Mouse (Mus musculus) heart, adult 2 months (tissue): ENCODE results near the gene Ptprd. TPM values are rescaled to one million over a fixed set of nuclear protein-coding genes. Genes with fewer than 3 reads are reported as not detected.

Source experiments
- DNase-seq, 2 experiments: peaks; one replicate each; pipeline ENCODE4 v3.0.0; 2021
- H3K27ac ChIP-seq: fragments of 200-600 bp; 2 replicates; pipeline ENCODE4 v1.8.1; 2022
- H3K27me3 ChIP-seq: fragments of 200-500 bp; 2 replicates; pipeline ENCODE4 v1.6.1; 2012; ENCODE audit warnings: mild to moderate bottlenecking, low read length, inconsistent platforms, mixed read lengths; ENCODE audit not compliant: control insufficient read depth, insufficient read depth
- H3K36me3 ChIP-seq: fragments of 200-500 bp; 2 replicates; pipeline ENCODE4 v1.6.1; 2012; ENCODE audit warnings: low read length, inconsistent platforms; ENCODE audit not compliant: control insufficient read depth, insufficient read depth
- H3K4me1 ChIP-seq: fragments of 200-500 bp; 2 replicates; pipeline ENCODE4 v1.6.1; 2011; ENCODE audit warnings: low read length; ENCODE audit not compliant: control insufficient read depth, insufficient read depth
- H3K4me3 ChIP-seq: fragments of 200-600 bp; 2 replicates; pipeline ENCODE4 v1.8.1; 2022
- H3K79me2 ChIP-seq: fragments of 200-500 bp; replicated peaks from 2 replicates; pipeline ENCODE4 v1.6.1; 2012; ENCODE audit warnings: mild to moderate bottlenecking, inconsistent platforms, low read length, moderate library complexity, mixed read lengths; ENCODE audit not compliant: control insufficient read depth, insufficient read depth
- H3K9ac ChIP-seq: fragments of 200-500 bp; 2 replicates; pipeline ENCODE4 v1.6.1; 2012; ENCODE audit warnings: low read depth, mild to moderate bottlenecking, control low read depth, inconsistent platforms, low read length, mixed read lengths
- CTCF ChIP-seq: fragments of 200-600 bp; IDR thresholded peaks from 2 replicates; pipeline ENCODE4 v1.8.1; 2022; ENCODE audit warnings: antibody characterized with exemption, mild to moderate bottlenecking, moderate library complexity
- EP300 ChIP-seq: fragments of 200-500 bp; IDR thresholded peaks from 2 replicates; pipeline ENCODE4 v1.6.1; 2011; ENCODE audit warnings: low read depth, low read length, control low read depth; ENCODE audit not compliant: insufficient read depth
- POLR2A ChIP-seq: fragments of 200-500 bp; IDR thresholded peaks from 2 replicates; pipeline ENCODE4 v1.6.1; 2011; ENCODE audit warnings: mild to moderate bottlenecking, low read depth, low read length, control low read depth; ENCODE audit not compliant: insufficient read depth
- WGBS: fragments of 180-500 bp; shearing (Covaris S2); methylation state at CpG from one replicate; pipeline ENCODE4 v1.1.7; 2018; 5-methylcytosine and 5-hydroxymethylcytosine counted together
- intact Hi-C: fragments of 180-260 bp; cut with DNase I; formaldehyde crosslinking; loops from one replicate; pipeline ENCODE4 v1.15.1; 2025
- polyA plus RNA-seq: library from polyadenylated mRNA; depleted of rRNA; stranded (reverse); fragments of >200 nt; gene quantifications from 2 replicates; pipeline ENCODE4 v1.2.3, GENCODE M21; 2012
- total RNA-seq, 2 experiments: library from RNA; stranded (reverse); gene quantifications; 2 replicates each; pipeline ENCODE4 v1.2.3; 2021

Gene Ptprd
- total and polyA plus RNA-seq, 3 experiments: 2.7 to 7.0 (median 5.3) TPM

DNA sequence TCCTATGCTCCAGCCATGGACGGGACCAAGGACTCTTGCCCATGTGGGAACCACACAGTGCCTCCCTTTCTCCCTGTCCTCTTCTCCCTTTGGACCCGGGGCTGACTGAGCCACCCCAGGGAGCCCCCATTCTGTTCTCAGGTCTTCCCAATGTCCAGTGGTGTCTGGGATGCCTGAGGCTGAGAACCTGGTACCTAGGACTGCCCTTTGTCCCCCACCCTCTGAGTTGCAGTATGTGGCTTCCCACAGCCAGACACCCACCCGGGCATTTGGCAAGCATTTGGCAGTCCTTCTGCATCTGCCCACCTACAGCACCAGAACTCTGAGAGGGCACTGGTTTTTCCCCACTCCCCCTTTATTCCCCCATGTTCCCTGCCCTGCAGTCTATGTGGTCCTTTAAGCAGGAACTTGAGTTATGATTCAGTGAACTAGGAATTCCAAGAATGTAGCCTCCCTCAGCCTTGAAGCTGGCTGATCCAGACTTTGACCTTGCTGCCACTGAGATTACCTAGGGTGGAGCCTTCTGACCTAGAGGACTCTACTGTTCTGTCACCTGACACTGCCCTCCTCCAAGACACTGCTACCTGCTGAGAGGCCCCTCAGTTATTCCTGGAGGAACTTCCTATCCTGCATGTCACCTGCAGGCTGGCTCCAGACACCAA is 901.5 kb downstream of the Ptprd start:
- no peaks in the 10 kb centered on the region for H3K79me2 ChIP-seq
- 77% methylated on average over 3 of the region's 3 CpGs for WGBS
- intact Hi-C loops: no loop called here
- H3K4me1 ChIP-seq: no peaks in the 10 kb centered on the region
- TF ChIP-seq EP300: no peak
- TF ChIP-seq CTCF: no peak
- TF ChIP-seq POLR2A: no peak
- H3K27ac ChIP-seq: no peak overlapping the region
- no peak overlapping the region for H3K4me3 ChIP-seq
- H3K27me3 ChIP-seq: no peaks in the 10 kb centered on the region
- no peak overlapping the region for H3K9ac ChIP-seq
- DNase-seq: no peak
- H3K36me3 ChIP-seq: no peaks in the 10 kb centered on the region

DNA sequence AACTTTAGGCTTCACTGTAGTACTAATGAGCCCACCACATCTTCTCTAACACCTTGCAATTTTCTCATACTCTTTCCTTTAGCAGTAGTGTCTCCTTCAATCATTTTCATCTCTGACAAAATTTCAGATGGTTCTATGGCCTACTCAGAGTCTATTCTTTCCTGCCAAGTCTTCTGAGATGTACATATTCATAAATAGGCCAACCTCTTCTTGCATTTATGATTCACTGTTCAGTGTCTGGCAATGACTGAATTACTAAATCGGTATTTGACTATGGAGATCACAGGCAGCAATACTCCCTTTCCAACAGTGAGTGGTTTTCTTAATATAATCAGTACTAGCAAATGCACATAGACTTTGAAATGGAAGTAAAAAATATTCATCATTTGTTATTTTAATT is 928.3 kb downstream of the Ptprd start:
- TF ChIP-seq CTCF: no peak
- no peak for TF ChIP-seq EP300
- no peak for TF ChIP-seq POLR2A
- Histone ChIP-seq H3K27ac (no peak overlapping the region), H3K36me3 (no peaks in the 10 kb centered on the region), H3K4me1 (no peaks in the 10 kb centered on the region), H3K79me2 (no peaks in the 10 kb centered on the region), H3K4me3 (no peak overlapping the region), H3K27me3 (no peaks in the 10 kb centered on the region), H3K9ac (no peak overlapping the region)
- DNase-seq: no peak
- WGBS: 89% methylated on average over 1 of the region's 1 CpGs
- intact Hi-C loops: no loop called here

DNA sequence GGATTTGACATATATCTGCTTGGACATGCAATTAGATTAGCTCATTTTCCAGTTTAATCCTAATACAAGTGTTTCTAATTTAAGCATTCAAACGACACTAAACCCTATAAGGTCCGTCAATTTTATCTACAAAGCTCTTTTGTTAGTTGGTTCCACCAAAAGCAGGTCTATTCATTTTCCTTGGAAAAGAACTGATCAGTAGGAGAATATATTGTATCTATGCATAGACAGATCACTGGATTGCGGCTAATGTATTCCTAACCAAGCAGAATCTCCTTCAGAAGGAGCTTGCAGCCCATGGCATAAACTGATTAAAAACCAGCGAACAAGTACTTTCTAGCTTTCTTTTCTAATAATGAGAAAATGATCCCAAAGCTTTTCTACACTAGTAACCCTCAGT is 933.8 kb downstream of the Ptprd start:
- no peaks in the 10 kb centered on the region for H3K36me3 ChIP-seq
- H3K9ac ChIP-seq: no peak overlapping the region
- H3K79me2 ChIP-seq: no peaks in the 10 kb centered on the region
- no peaks in the 10 kb centered on the region for H3K4me1 ChIP-seq
- no peak overlapping the region for H3K4me3 ChIP-seq
- DNase-seq: no peak
- no peaks in the 10 kb centered on the region for H3K27me3 ChIP-seq
- TF ChIP-seq POLR2A: no peak
- no peak for TF ChIP-seq EP300
- TF ChIP-seq CTCF: no peak
- 68% methylated on average over 4 of the region's 4 CpGs for WGBS
- H3K27ac ChIP-seq: no peak overlapping the region
- intact Hi-C loops: no loop called here

DNA sequence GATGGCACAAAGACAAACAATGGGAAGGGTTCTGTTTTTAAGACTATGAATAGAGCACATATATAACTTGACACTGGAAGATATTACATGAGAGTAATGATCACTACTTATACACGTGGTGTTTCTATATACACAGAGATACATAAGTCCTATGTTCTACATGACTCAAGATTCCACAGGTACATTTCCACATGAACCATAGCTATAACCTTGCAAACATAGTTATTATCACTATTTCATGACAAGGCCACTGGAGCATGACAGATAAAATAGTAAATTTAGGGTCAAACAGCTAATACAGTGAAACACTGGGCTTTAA is 951.8 kb downstream of the Ptprd start:
- intact Hi-C loops: no loop called here
- no peak for DNase-seq
- Histone ChIP-seq H3K27me3 (no peaks in the 10 kb centered on the region), H3K36me3 (no peaks in the 10 kb centered on the region), H3K4me1 (no peaks in the 10 kb centered on the region), H3K27ac (no peak overlapping the region), H3K4me3 (no peak overlapping the region), H3K79me2 (no peaks in the 10 kb centered on the region), H3K9ac (no peak overlapping the region)
- WGBS: 66% methylated on average over 1 of the region's 1 CpGs
- TF ChIP-seq POLR2A (no peak), CTCF (no peak), EP300 (no peak)

DNA sequence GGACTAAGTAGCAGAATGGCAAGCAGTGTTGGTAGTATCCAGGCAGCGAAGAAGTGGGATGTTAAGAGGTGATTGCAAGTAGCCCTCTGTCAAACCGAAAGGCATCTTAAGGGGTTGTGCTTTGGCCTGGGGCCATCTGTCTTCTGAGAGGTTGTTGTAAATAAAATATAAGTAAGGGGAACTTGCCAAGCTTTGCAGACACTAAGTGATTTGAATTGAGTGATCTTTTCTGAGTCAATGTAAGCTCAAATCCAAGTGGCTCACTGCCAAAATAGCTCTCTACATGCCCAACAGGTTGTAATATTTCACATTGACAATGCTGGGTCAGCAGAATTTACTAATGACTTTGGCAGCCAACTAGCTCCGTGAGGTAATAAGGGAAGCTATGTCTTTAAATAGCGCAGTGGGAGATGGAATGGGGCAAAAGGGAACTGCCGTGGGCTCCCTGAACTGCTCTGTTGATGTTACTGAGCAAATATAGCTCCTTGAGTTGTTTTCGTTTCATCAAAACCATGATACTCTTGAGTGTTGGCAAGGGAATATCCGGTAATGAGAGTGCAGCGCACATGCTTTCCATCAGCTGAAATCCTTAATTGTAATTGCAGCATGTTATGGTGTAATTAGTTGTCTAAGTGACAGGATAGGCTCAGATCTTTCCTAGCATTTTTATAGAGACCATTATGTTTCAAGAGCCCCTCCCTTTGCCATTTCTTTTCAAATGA is 952.4 kb downstream of the Ptprd start:
- H3K27ac ChIP-seq: no peak overlapping the region
- no peak overlapping the region for H3K9ac ChIP-seq
- H3K27me3 ChIP-seq: no peaks in the 10 kb centered on the region
- H3K4me1 ChIP-seq: no peaks in the 10 kb centered on the region
- no peaks in the 10 kb centered on the region for H3K36me3 ChIP-seq
- WGBS: 36% methylated on average over 8 of the region's 8 CpGs
- H3K79me2 ChIP-seq: no peaks in the 10 kb centered on the region
- intact Hi-C loops: no loop called here
- DNase-seq: no peak
- no peak for TF ChIP-seq CTCF
- TF ChIP-seq POLR2A: no peak
- no peak for TF ChIP-seq EP300
- no peak overlapping the region for H3K4me3 ChIP-seq

DNA sequence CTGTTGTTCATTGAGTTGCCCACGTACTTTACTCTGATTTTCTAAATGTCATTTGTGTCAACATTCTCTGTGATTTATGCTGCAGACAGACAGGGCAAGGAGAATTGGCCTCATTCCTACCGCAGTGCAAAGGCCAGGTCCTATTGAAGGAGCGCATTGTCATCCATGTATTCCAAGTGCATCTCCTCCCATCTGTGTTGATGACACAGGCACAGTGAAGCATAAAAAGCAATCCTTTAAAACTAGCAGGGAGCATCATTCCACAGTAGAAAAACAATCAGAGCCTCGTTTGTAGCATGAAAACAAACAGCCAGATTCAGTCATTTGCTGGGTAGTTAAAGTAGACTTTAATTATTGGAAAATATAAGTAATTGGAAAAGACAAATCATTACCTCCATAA is 960.6 kb downstream of the Ptprd start:
- H3K4me1 ChIP-seq: no peaks in the 10 kb centered on the region
- no peak overlapping the region for H3K4me3 ChIP-seq
- H3K27me3 ChIP-seq: no peaks in the 10 kb centered on the region
- H3K36me3 ChIP-seq: no peaks in the 10 kb centered on the region
- TF ChIP-seq CTCF (no peak), EP300 (no peak), POLR2A (no peak)
- H3K79me2 ChIP-seq: no peaks in the 10 kb centered on the region
- H3K27ac ChIP-seq: no peak overlapping the region
- intact Hi-C loops: no loop called here
- H3K9ac ChIP-seq: no peak overlapping the region
- 64% methylated on average over 4 of the region's 4 CpGs for WGBS
- DNase-seq: no peak
